ENCODE assay signal across 22 mouse cellular contexts in genomic region chr16:50481341-50481740, GRCm38 (mm10). TPM values are rescaled to one million over a fixed set of nuclear protein-coding genes. Genes with fewer than 3 reads are reported as not detected.
DNase-seq lines count a peak whose midpoint lies in the region; TF ChIP-seq lines count a peak whose summit lies in the region.
"Had no signal": no experiment of that assay in that cellular context is flagged by ENCODE, and none has a peak within 500 bp of the region (broad histone marks: within the 10 kb centered on the region; RNA-seq: fewer than 3 reads in every experiment).

No protein-coding gene starts in this region.

- DNase-seq in adrenal gland, postnatal 25 days: peak; percentile 4
- DNase-seq in adrenal gland, adult 18-20 months (ENCODE audit: low spot score in 2 of 2): no peak
- no peak for DNase-seq in CH12.LX (ENCODE audit: extremely low read depth)
- peak; percentile 83 for DNase-seq in R1 (ENCODE audit: low read depth, low spot score)
- no peak for DNase-seq in heart, postnatal 4 days
- DNase-seq in MN1 (ENCODE audit: low spot score): no peak
- DNase-seq: cerebellum, adult 8-10 months; cerebellum, postnatal 25 days; forebrain, postnatal 0 days; gastrocnemius, postnatal 10 days; kidney, adult 2 months; lung, postnatal 36 days; spleen, adult 18-20 months; thymus, postnatal 14 days had no signal

- dilution Hi-C loops in CH12.LX (cut with MboI; ENCODE audit: extremely low pct_ligation_motif_present, extremely low pct_unique_long_range_greater_than_20kb, low sequenced_read_pairs): no loop called here

- in situ Hi-C loops in CH12.LX (cut with MboI; ENCODE audit: low pct_ligation_motif_present, low pct_unique_long_range_greater_than_20kb, low sequenced_read_pairs): no loop called here

- no peak for TF ChIP-seq CTCF in CH12.LX (conservative IDR thresholded peaks at IDR 0.05 in 1 of 2, IDR thresholded peaks at IDR 0.05 in 1 of 2; ENCODE audit: low read depth in 2 of 2, low read length in 2 of 2)

- H3K9ac ChIP-seq in CH12.LX (ENCODE audit: insufficient read depth, low read depth): peak overlapping the region; percentile 50; the same call in 1 of the 2 replicates
- H3K9ac ChIP-seq: embryonic facial prominence, embryonic 15.5 days; forebrain, embryonic 12.5 days; forebrain, postnatal 0 days; limb, embryonic 13.5 days; midbrain, embryonic 13.5 days; neural tube, embryonic 15.5 days had no signal

- H3K4me2 ChIP-seq in CH12.LX (ENCODE audit: insufficient read depth, low read depth, poor library complexity, severe bottlenecking) (peak overlapping the region; percentile 69), myocyte (ENCODE audit: low read depth) (peak overlapping the region; percentile 13)
- H3K4me2 ChIP-seq: embryonic facial prominence, embryonic 15.5 days; forebrain, embryonic 12.5 days; midbrain, embryonic 13.5 days had no signal

- no peak for TF ChIP-seq EP300 in CH12.LX (IDR thresholded peaks at IDR 0.05; ENCODE audit: low read length)

- H3K79me2 ChIP-seq in CH12.LX (replicated peaks; ENCODE audit: control insufficient read depth, extremely low read depth, insufficient read depth, poor library complexity, severe bottlenecking) (no peaks in the 10 kb centered on the region; the same call in none of the 2 replicates), myocyte (ENCODE audit: control insufficient read depth, insufficient read depth) (no peaks in the 10 kb centered on the region)

- no peak for TF ChIP-seq RAD21 in CH12.LX (IDR thresholded peaks at IDR 0.05; ENCODE audit: low read depth, low read length)

- H3K36me3 ChIP-seq in CH12.LX (replicated peaks in 1 of 2; ENCODE audit: control insufficient read depth in 1 of 2, insufficient read depth in 1 of 2, low read length in 1 of 2) (peaks cover 0 to 6% of the 10 kb centered on the region in 2 experiments), myocyte (ENCODE audit: control insufficient read depth, insufficient read depth) (no peaks in the 10 kb centered on the region)
- H3K36me3 ChIP-seq: embryonic facial prominence, embryonic 10.5 days; embryonic facial prominence, embryonic 15.5 days; forebrain, embryonic 12.5 days; limb, embryonic 13.5 days; midbrain, embryonic 13.5 days; neural tube, embryonic 15.5 days had no signal

- H3K9me3 ChIP-seq in CH12.LX (replicated peaks; ENCODE audit: low read length): no peaks in the 10 kb centered on the region
- H3K9me3 ChIP-seq: embryonic facial prominence, embryonic 10.5 days; embryonic facial prominence, embryonic 15.5 days; forebrain, embryonic 12.5 days; limb, embryonic 13.5 days; megakaryocyte, embryonic 14.5 days; midbrain, embryonic 13.5 days; neural tube, embryonic 15.5 days had no signal

- H3ac ChIP-seq in myocyte (ENCODE audit: control insufficient read depth, insufficient read length): no peak overlapping the region

- no peak for TF ChIP-seq POLR2A in CH12.LX (IDR thresholded peaks at IDR 0.05; ENCODE audit: low read depth, low read length)
- no peak for TF ChIP-seq POLR2A in myocyte (IDR thresholded peaks at IDR 0.05; ENCODE audit: insufficient read length, low read depth)

- H3K4me3 ChIP-seq in CH12.LX (replicated peaks in 1 of 3; ENCODE audit: low read depth in 2 of 3, low read length in 2 of 3, poor library complexity in 1 of 3) (peak overlapping the region in 2 of 3 experiments; percentile 5 to 59), myocyte (no peak overlapping the region)
- H3K4me3 ChIP-seq: embryonic facial prominence, embryonic 10.5 days; embryonic facial prominence, embryonic 15.5 days; forebrain, embryonic 12.5 days; limb, embryonic 13.5 days; midbrain, embryonic 13.5 days; neural tube, embryonic 15.5 days had no signal

- no peak overlapping the region; the same call in 1 of the 2 replicates for H3K27ac ChIP-seq in CH12.LX (ENCODE audit: insufficient read depth, low read depth)
- H3K27ac ChIP-seq: embryonic facial prominence, embryonic 10.5 days; embryonic facial prominence, embryonic 15.5 days; forebrain, embryonic 12.5 days; limb, embryonic 13.5 days; midbrain, embryonic 13.5 days; neural tube, embryonic 15.5 days had no signal

- no peaks in the 10 kb centered on the region for H3K27me3 ChIP-seq in CH12.LX (replicated peaks)
- H3K27me3 ChIP-seq in myocyte (ENCODE audit: control insufficient read depth, insufficient read depth, insufficient read length): no peaks in the 10 kb centered on the region
- H3K27me3 ChIP-seq: embryonic facial prominence, embryonic 15.5 days; forebrain, embryonic 12.5 days; limb, embryonic 13.5 days; midbrain, embryonic 13.5 days; neural tube, embryonic 15.5 days had no signal

- H3K4me1 ChIP-seq in CH12.LX (ENCODE audit: control insufficient read depth in 1 of 2, insufficient read depth in 2 of 2): peaks cover 26 to 62% of the 10 kb centered on the region in 2 experiments
- H3K4me1 ChIP-seq: embryonic facial prominence, embryonic 15.5 days; forebrain, embryonic 12.5 days; midbrain, embryonic 13.5 days had no signal

TF ChIP-seq in CH12.LX, 34 proteins besides CTCF, POLR2A, EP300 and RAD21:
- TF ChIP-seq E2F4 (IDR thresholded peaks at IDR 0.05; ENCODE audit: insufficient replicate concordance, low read depth, low read length) (no peak), CHD1 (IDR thresholded peaks at IDR 0.05; ENCODE audit: low read depth, low read length) (peak; percentile 47; the same call in 1 of the 2 replicates)
TF ChIP-seq in CH12.LX: peak in this region for 1.

TF ChIP-seq in myocyte, 11 proteins besides CTCF, POLR2A, EP300 and RAD21:
- no peak for TF ChIP-seq POLR2AphosphoS2 (IDR thresholded peaks at IDR 0.05; ENCODE audit: insufficient read length, low read depth)
- TF ChIP-seq MYOD1 (IDR thresholded peaks at IDR 0.05; ENCODE audit: control insufficient read depth in 1 of 3, insufficient read length in 2 of 3, low read depth in 2 of 3): no peak
- TF ChIP-seq MAX (IDR thresholded peaks at IDR 0.05; ENCODE audit: low read depth): no peak
- TF ChIP-seq TCF12 (IDR thresholded peaks at IDR 0.05; ENCODE audit: insufficient read depth, poor library complexity, severe bottlenecking): no peak
- no peak for TF ChIP-seq E2F4 (IDR thresholded peaks at IDR 0.05; ENCODE audit: insufficient read depth)
- TF ChIP-seq USF1 (IDR thresholded peaks at IDR 0.05; ENCODE audit: low read depth): no peak
- TF ChIP-seq TCF3 (IDR thresholded peaks at IDR 0.05; ENCODE audit: insufficient read length, low read depth): no peak
- TF ChIP-seq MYOG (IDR thresholded peaks at IDR 0.05; ENCODE audit: control insufficient read depth in 1 of 3, insufficient read depth in 1 of 3, insufficient read length in 2 of 3, low read depth in 2 of 3): no peak

RNA-seq across cellular contexts. Expression of gene Bbx, which starts 49.2 kb away (rescaled TPM):
- total RNA-seq in adrenal gland, postnatal 25 days (2021): 35.0 and 46.2 TPM in 2 replicates
- 10 to 100 TPM; 26.6 to 32.8 TPM for total RNA-seq in adrenal gland, adult 18-20 months (2021)
- total RNA-seq in CH12.LX (2012; rRNA removed) (22.1 and 26.2 TPM in 2 replicates), CH12.LX (2014; rRNA removed) (20.6 and 22.1 TPM in 2 replicates)
- polyA plus RNA-seq in CH12.LX (2012; ENCODE audit: insufficient read length, low read depth) (20.7 and 21.6 TPM in 2 replicates), myocyte (2012; fragmentation: generic; extraction: Trizol) (4.6 TPM)
- 10 to 100 TPM; 20.0 to 20.6 TPM for total RNA-seq in heart, postnatal 4 days (2021)

Comparison
In these comparisons a context has a peak if more than half of its experiments do, and no peak if none do; other contexts are left out.
1. DNase-seq: peak in adrenal gland, postnatal 25 days (single experiment) and R1 (single experiment); none in adrenal gland, adult 18-20 months (0 of 2), CH12.LX (single experiment), heart, postnatal 4 days (single experiment) and MN1 (single experiment).